Mouse (Mus musculus) lung, embryonic 16.5 days (tissue): ENCODE measurements around the gene Scd2. TPM values are rescaled to one million over a fixed set of nuclear protein-coding genes. Genes with fewer than 3 reads are reported as not detected.
"Not testable (repeated sequence)": the region's sequence is repeated elsewhere in the genome, so short reads cannot be mapped to it uniquely, and the experiment has no call there.

Experiments used
- ATAC-seq: fragments of 200-750 bp; cut with Nextera tagmentation; 2 replicates; pipeline ENCODE4 v1.8.0; 2017; ENCODE audit warnings: low read depth, mild to moderate bottlenecking, moderate library complexity
- H3K27ac ChIP-seq: fragments of 300-500 bp; sonication (generic); 2 replicates; pipeline ENCODE4 v1.5.1; 2014; ENCODE audit warnings: mild to moderate bottlenecking, control low read depth, low read length
- H3K27me3 ChIP-seq: fragments of 300-500 bp; sonication (generic); 2 replicates; pipeline ENCODE4 v1.6.1; 2014; ENCODE audit warnings: low read depth, low read length, mixed read lengths; ENCODE audit not compliant: control insufficient read depth, insufficient read depth
- H3K36me3 ChIP-seq: fragments of 300-500 bp; sonication (generic); 2 replicates; pipeline ENCODE4 v1.6.1; 2014; ENCODE audit warnings: low read length; ENCODE audit not compliant: control insufficient read depth, insufficient read depth
- H3K4me1 ChIP-seq: fragments of 300-500 bp; sonication (generic); replicated peaks from 2 replicates; pipeline ENCODE4 v1.6.1; 2014; ENCODE audit warnings: low read length, mixed read lengths; ENCODE audit not compliant: control insufficient read depth, insufficient read depth
- H3K4me2 ChIP-seq: fragments of 300-500 bp; sonication (generic); 2 replicates; pipeline ENCODE4 v1.6.1; 2014; ENCODE audit warnings: low read depth, low read length, control low read depth
- H3K4me3 ChIP-seq: fragments of 300-500 bp; sonication (generic); 2 replicates; pipeline ENCODE4 v1.5.1; 2014; ENCODE audit warnings: mild to moderate bottlenecking, low read length, control low read depth
- H3K9ac ChIP-seq: fragments of 300-500 bp; sonication (generic); 2 replicates; pipeline ENCODE4 v1.6.1; 2014; ENCODE audit warnings: low read length, control low read depth
- H3K9me3 ChIP-seq: fragments of 300-500 bp; sonication (generic); 2 replicates; pipeline ENCODE4 v1.6.1; 2016; ENCODE audit warnings: low read length; ENCODE audit not compliant: control insufficient read depth
- WGBS: fragments of 180-500 bp; shearing (Covaris S2); extraction: QIAGEN DNeasy Blood & Tissue Kit; methylation state at CpG from one replicate; pipeline ENCODE4 v1.1.7; 2014; 5-methylcytosine and 5-hydroxymethylcytosine counted together
- polyA plus RNA-seq: library from polyadenylated mRNA; unstranded; fragments of >200 nt; fragmentation: Nextera tagmentation; extraction: Ambion mirVana; gene quantifications from 2 replicates; pipeline ENCODE4 v1.2.1, GENCODE M21; 2015

Scd2 gene
- polyA plus RNA-seq: 225 and 232 TPM in 2 replicates

DNA sequence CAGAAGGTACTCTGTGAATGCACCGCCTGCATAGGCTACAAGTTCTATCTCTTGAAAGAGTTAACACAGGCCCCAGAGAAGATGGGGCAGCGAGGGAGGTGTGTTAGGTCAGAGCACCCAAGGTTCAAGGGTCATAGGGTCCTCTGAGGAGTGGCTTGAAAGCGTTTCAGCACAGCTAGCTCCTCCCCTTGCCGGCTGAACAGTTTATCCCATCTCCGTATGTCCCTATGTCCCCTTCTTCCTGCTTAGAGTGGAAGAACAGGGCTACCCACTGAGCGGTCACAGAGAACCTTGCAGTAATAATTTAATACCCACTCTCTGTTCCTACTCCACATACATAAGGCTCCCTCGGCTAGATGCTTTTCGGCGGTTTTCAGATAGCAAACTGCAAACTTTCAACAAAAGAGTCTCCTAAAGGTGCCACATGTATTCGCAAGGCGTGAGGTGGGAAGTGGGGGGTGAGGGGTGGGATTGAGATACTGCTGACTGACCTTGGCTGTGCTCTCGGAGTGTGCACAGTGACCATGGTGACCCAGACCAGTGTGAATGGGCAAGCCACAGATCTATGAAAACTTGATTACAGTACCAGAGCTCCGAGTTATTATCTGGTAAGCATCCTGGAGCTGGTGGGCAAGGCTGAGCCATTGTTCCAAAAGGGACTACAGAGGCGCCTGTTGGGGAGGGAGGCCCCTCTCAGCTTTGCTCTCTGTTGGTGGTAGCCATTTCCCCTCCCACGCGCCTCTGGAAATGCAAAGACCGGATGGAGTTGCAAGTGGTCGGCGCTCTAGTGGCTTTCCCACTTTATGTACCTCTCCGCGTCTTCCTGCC, at the start of gene Scd2:
Gene Scd2 (plus strand): TSS at position 734 of the 828 bp plus-strand sequence.
- Histone ChIP-seq H3K36me3 (peaks cover 16% of the 10 kb centered on the region), H3K27me3 (no peaks in the 10 kb centered on the region), H3K4me3 (peak within 1 kb of the TSS; percentile 84), H3K4me1 (peaks cover 53% of the 10 kb centered on the region), H3K27ac (peak within 1 kb of the TSS; percentile 98), H3K4me2 (peak within 1 kb of the TSS; percentile 96), H3K9ac (peak within 1 kb of the TSS; percentile 92), H3K9me3 (no peaks in the 10 kb centered on the region)
- ATAC-seq: peak; percentile 12
- 2% methylated on average over 21 of the region's 21 CpGs for WGBS

- no peaks in the 10 kb centered on the region for H3K9me3 ChIP-seq
- H3K36me3 ChIP-seq: no peaks in the 10 kb centered on the region
- peak overlapping the region; percentile 68 for H3K4me2 ChIP-seq
- H3K9ac ChIP-seq: peak overlapping the region; percentile 2; the same call in 1 of the 2 replicates
- H3K27ac ChIP-seq: peak overlapping the region; percentile 23; the same call in 1 of the 2 replicates
- no peaks in the 10 kb centered on the region for H3K27me3 ChIP-seq
- WGBS: 4% methylated on average over 5 of the region's 5 CpGs
- no peak for ATAC-seq
- H3K4me1 ChIP-seq: peaks cover 30% of the 10 kb centered on the region
- peak overlapping the region; percentile 0; the same call in 1 of the 2 replicates for H3K4me3 ChIP-seq
Measured at GRCm38 (mm10) chr19:44245761-44246171, 47.7 kb upstream of the Scd2 start.

- Histone ChIP-seq H3K36me3 (no peaks in the 10 kb centered on the region), H3K4me1 (peaks cover 30% of the 10 kb centered on the region), H3K9ac (peak overlapping the region; percentile 2), H3K4me3 (peak overlapping the region; percentile 0; the same call in 1 of the 2 replicates), H3K27me3 (no peaks in the 10 kb centered on the region), H3K9me3 (no peaks in the 10 kb centered on the region), H3K4me2 (peak overlapping the region; percentile 68), H3K27ac (peak overlapping the region; percentile 23)
- 30% methylated on average over 11 of the region's 11 CpGs for WGBS
- ATAC-seq: no peak
Measured at GRCm38 (mm10) chr19:44246341-44246911, 47.0 kb upstream of the Scd2 start.

- peak overlapping the region; percentile 68 for H3K4me2 ChIP-seq
- H3K4me3 ChIP-seq: peak overlapping the region; percentile 52
- no peaks in the 10 kb centered on the region for H3K27me3 ChIP-seq
- no peaks in the 10 kb centered on the region for H3K36me3 ChIP-seq
- H3K4me1 ChIP-seq: peaks cover 30% of the 10 kb centered on the region
- peak; percentile 18 for ATAC-seq
- H3K9ac ChIP-seq: peak overlapping the region; percentile 72
- WGBS: 2% methylated on average over 25 of the region's 25 CpGs
- peak overlapping the region; percentile 96 for H3K27ac ChIP-seq
- H3K9me3 ChIP-seq: no peaks in the 10 kb centered on the region
Measured at GRCm38 (mm10) chr19:44247281-44248080, 46.0 kb upstream of the Scd2 start.

DNA sequence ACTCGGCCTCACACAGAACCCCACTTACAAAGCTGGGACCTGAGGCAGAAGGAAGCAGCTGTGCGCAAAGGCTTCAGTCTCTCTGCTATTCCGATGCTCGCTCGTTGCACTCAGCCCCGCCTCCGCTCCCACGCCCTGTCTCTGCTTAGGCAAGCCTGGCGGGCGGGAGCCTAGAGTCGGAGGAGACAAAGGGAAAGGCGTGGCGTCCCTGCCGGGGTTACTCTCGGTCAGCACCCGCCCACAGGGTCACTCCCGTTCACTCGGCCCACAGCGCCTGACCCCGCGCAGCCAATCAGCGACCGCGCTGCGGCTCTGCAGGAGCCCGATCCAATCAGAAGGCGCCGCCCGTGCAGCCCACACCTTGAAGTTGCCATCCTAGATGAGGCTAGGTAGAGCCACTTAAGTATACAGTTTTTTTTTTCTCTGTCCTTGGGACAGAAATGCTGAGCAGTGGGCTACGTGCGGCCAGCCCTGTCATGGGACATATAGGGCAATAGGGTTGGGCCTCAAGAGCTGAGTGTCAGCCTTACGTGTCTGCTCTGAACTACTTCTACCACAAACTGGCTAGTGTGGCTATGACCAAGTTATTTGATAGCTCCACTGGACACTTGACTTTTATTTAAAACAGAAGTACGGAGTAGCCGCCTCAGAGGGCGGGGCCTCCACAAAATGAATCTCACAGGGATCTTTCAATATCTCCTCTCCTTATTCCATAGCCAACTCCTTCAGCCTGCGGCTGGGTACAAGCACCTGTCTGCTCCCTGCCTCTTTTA, 45.2 kb upstream of the Scd2 start:
- Histone ChIP-seq H3K4me3 (peak overlapping the region; percentile 52), H3K27me3 (no peaks in the 10 kb centered on the region), H3K4me2 (peak overlapping the region; percentile 68), H3K36me3 (no peaks in the 10 kb centered on the region), H3K9me3 (no peaks in the 10 kb centered on the region), H3K9ac (peak overlapping the region; percentile 72), H3K4me1 (peaks cover 30% of the 10 kb centered on the region), H3K27ac (peak overlapping the region; percentile 96)
- peak; percentile 99 for ATAC-seq
- 2% methylated on average over 36 of the region's 36 CpGs for WGBS

DNA sequence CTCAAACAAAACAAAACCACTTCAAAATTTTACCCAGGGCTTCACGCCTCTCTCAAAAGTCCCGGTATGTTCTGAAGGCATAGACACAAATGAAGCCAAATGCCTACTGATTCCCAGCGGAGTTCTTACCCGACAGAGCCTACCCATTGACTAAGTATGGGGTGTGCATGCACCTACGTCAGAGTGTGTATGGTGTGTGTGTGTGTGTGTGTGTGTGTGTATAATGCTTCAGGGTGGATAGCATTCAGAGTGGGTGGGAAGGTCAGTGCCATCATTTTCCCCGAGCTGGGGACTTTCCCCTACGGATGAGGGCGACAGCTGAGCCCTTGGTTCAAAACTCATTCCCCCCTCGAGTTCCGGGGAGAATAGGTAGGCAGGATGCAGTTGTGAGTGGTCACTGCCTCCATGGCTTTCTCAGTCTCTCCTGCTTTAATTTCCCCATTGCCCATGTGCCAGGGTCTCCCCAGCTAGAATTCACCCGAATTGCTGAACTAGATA, 44.6 kb upstream of the Scd2 start:
- 52% methylated on average over 11 of the region's 11 CpGs for WGBS
- Histone ChIP-seq H3K4me1 (peaks cover 30% of the 10 kb centered on the region), H3K9me3 (no peaks in the 10 kb centered on the region), H3K9ac (peak overlapping the region; percentile 50), H3K27me3 (no peaks in the 10 kb centered on the region), H3K4me2 (peak overlapping the region; percentile 68), H3K4me3 (peak overlapping the region; percentile 52), H3K36me3 (no peaks in the 10 kb centered on the region), H3K27ac (peak overlapping the region; percentile 96)
- no peak; the same call in 1 of the 2 replicates for ATAC-seq

- not testable (repeated sequence) for H3K4me2 ChIP-seq, H3K27ac ChIP-seq, H3K27me3 ChIP-seq, H3K9ac ChIP-seq, ATAC-seq, H3K36me3 ChIP-seq, H3K4me3 ChIP-seq, H3K9me3 ChIP-seq
- H3K4me1 ChIP-seq: peaks cover 27% of the 10 kb centered on the region
- 88% methylated on average over 6 of the region's 6 CpGs for WGBS
Measured at GRCm38 (mm10) chr19:44251138-44251537, 42.3 kb upstream of the Scd2 start.

DNA sequence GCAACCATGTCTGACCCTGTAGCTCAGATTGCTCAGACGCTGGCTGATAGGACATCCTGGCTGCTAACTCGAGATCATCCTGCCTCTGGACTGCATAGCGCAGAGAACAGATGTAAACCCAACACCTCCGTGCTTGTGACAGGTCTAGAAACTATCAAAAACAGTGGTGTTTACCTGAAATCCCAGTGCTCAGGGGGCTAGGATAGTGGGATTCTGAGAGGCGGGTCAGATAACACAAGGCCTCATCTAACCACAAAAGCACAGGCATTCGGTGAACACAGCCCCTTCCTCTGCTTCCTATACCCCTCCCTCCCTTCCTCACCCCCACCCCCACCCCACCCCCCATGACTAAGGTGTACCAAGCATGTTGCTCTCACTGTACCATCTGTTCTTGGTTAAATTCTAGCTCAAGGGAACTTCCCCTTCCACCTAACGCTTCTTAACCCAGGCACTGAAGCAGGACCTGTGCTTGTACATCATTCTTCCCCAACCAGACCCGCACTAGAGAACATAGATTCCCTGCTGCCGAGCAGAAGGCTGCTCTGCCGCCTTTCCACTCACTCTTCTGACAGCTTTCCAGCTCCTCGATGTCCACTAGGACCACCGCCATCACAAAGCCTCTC, 41.4 kb upstream of the Scd2 start:
- Histone ChIP-seq H3K4me2 (no peak overlapping the region), H3K9me3 (no peaks in the 10 kb centered on the region), H3K4me3 (no peak overlapping the region), H3K9ac (no peak overlapping the region), H3K36me3 (no peaks in the 10 kb centered on the region), H3K27ac (no peak overlapping the region), H3K27me3 (no peaks in the 10 kb centered on the region), H3K4me1 (peaks cover 18% of the 10 kb centered on the region)
- ATAC-seq: no peak
- WGBS: 53% methylated on average over 12 of the region's 12 CpGs
